Mouse (Mus musculus) c-Kit-positive CD71-positive TER-119-positive erythroid progenitor cells, embryonic 14.5 days (primary cell): ENCODE data around the gene Ttll3.

Experiments
- DNase-seq: peaks from one replicate; pipeline ENCODE4 v3.0.0-alpha.2; 2013; ENCODE audit warnings: low spot score

Ttll3 gene

GRCm38 (mm10) chr6:113379246-113379645 is 9.8 kb upstream of the Ttll3 start:
- no peak for DNase-seq

DNA sequence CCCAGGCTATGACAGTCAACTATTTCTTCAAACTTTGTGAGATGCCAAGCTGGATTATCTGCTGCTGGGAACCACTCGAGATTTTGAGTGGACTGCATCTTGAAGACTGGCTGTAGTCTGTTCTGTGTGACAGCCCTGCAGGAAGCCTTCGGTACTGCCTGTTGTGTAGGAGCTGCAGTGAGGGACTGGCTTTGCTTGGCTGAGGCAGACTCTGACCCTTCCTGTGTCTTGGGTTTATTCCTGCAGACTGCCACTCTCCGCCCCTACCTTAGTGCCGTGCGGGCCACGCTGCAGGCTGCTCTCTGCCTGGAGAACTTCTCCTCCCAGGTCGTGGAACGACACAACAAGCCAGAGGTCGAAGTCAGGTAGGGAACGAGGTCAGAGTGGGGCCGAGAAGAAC is 8.6 kb upstream of the Ttll3 start:
- DNase-seq = no peak

GRCm38 (mm10) chr6:113384351-113384927 is 4.6 kb upstream of the Ttll3 start:
- no peak for DNase-seq

- DNase-seq = no peak
These were observed 3.8 kb upstream of the Ttll3 start for GRCm38 (mm10) chr6:113385160-113385714.

DNA sequence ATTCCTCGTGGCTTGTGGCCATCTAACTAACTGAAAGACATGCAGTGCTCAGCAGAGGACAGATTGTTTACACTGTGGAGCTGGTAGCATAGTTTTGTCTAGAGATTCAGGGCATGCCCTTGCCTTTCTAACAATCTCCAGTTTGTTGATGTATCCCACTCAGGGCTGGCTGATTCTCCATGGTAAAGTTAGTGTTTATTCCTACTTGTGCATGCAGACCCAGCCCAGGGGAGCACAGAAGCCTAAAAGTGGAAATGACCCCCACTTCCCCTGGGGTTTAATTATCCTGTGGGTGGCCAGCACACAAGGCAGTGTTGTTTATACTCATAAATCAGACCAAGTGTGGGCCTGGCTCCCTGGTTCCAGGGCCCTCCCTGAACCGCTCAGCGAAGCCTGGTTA is 3.0 kb upstream of the Ttll3 start:
- no peak for DNase-seq

- DNase-seq = no peak
These were observed 1.7 kb downstream of the Ttll3 start for GRCm38 (mm10) chr6:113390715-113391114.

DNA sequence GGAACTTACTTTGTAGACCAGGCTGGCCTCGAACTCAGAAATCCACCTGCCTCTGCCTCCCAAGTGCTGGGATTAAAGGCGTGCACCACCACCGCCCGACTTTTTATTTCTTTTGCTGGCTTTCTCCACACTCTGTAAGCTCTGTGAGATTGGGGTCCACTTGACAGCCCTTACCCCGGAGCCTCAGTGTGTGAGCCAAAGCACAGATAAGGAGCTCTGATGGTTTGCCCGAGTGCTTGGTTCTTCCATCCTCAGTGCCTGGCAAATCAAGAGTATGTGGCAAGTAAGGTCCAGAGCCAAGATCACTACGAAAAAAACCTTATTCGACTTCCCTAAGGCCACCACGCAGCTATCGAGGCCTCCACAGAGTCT is 2.9 kb downstream of the Ttll3 start:
- DNase-seq = no peak

DNA sequence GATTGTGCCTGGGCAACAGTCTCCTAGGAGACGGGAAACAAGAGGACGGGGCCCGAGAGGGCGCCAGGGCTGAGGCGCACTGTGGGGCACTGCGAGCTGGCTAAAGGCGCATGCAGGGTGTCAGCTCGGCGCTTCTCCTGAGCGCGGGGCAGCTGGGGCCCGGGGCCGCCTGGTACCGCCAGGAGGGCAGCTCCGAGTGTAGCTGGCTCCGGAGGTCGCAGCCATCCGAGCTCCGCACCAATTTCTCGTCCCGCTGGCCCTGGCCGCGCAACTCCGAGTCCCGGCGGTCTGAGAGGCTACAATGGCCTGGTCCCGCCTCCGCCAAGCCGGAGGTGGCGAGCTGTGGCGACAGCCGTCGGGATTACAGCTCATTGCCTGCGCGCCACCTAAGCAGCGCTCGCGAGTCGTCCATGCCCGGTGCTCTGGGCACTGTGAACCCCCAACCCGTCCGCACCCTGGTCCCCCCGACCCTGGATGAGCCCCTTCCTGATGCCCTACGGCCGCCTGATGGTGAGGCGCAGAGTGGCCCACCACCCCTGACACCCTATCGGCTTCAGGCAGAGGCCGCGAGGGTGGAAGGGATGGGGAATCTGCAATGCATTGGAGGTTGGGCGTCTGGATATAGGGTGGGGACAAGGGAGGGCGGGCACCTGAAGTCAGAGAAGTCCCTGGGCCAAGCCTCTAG is 3.5 kb downstream of the Ttll3 start:
- no peak for DNase-seq

DNA sequence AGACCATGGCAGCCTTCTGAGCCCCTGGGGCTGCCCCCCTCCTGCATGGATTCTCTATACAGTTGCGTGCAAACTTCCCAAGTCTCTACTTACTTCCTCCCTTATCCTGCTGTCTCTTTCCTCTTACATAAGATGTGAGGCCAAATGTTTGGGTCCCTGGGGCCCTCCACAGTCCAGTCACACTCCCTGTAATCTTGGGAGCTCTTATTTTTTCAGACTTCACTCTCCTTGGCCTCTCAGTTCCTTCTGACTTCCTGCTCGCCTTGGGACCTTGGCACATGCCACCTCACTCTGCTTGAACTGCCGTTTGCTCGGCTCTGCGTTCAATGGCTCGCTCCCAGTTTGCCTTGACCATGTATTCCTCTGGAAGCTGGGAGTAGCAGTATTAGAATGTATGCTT is 4.9 kb downstream of the Ttll3 start:
- DNase-seq = no peak

DNA sequence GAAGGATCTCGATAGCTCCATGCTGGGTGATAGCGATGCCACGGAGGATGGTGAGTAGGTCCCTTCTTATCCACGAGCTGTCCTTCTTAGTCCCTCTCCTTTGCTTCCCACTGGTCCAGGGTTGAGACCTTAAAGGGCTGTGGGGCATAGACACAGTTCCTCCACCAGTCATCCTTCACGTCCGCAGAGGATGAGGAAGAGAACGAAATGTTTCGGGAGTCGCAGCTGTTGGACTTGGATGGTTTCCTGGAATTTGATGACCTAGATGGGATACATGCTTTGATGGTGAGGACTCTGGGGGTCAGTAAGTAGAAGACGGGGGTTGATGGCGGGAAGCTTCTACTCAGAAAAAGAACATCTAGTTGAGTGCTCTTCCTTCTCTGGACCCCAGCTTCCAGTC is 5.8 kb downstream of the Ttll3 start:
- DNase-seq = no peak

DNA sequence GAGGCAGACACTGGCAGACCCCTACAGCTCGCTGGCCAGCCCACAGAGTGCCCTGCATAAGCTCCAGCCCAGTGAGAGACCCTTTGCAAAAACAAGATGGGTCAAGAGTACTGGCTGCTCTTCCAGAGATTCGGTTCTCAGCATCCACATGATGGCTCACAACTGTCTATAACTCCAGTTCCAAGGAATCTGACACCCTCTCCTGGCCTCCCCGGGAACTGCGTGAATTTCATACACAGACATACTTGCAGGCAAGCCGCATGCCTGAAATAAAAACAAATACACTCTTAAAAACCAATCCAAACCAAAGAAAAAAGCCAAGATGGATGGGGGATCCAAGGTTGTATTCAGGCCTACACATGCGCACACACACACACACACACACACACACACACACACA is 6.4 kb downstream of the Ttll3 start:
- no peak for DNase-seq

GRCm38 (mm10) chr6:113396270-113397030 is 7.4 kb downstream of the Ttll3 start:
- no peak for DNase-seq

GRCm38 (mm10) chr6:113402094-113402493 is 13.0 kb downstream of the Ttll3 start:
- DNase-seq = no peak

DNA sequence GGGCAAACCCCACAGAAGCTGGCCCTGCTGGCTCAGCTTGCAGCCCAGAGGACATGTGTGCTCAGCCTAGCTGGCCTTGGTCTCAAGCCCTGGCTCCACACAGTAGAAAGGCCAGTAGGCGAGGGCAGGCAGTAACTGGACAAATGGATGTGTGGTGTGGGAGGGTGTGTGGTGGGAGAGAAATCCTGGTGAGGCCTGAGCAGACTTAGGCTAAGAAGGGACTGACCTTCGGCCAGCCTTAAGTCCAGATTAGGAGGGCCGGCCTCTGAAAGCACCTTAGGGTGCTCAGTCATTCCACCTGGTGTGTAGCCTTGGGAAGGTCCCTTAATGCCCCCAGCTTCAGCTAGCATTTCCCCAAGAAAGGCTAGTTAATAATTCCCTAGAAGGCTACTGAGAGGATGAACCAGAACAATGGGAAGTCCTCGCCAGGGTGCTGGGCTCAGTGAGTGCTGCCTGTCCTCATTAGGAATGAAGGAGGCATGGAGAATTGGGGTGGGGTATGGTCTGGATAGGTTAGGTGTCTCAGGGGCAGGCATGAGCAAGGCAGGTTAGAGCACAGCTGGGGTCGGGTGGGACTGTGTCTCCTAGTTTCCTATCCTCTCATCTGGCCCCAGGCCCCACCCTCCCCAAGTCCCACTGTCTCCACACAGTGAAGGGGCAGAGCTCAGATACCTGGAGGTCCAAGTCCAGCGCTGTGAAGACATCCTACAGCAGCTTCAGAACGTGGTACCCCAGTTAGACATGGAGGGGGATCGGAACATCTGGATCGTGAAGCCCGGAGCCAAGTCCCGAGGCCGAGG is 15.8 kb downstream of the Ttll3 start:
- DNase-seq = no peak

DNA sequence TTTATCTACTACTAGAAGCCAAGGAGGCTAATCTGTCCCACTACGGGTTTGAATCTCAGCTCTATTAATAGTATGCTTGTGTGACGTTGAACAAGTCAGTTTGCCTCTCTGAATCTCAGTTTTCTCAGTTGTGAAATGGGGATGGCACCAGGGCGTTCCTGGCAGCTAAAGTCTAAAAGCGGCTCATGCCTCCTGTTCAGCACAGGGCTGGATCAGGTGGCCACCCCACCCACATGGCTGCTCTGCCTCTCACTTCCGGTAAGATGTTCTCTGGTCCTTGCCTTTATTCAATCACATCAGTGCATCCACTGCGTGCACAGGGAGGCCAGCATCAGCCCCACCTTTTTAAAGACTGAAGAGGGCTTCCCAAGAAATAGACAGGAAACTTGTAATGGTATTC is 16.4 kb downstream of the Ttll3 start:
- no peak for DNase-seq

DNA sequence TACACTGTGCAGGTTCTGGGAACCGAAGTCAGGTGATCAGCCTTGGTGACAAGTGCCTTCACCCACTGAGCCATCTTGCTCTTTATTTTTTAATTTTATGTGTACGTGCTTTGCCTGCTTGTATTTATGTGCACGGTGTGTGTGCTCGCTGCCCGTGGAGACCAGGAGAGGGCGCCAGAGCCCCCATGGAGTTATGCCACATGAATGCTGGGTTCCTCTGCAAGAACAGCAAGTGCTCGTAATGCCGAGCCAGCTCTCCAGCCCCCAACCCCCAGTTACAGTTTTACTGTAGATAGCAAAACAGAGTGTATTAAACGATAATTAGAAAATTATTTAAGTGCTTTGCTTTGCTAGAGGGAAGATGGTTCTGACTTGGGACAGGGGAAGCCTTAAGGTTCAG is 17.6 kb downstream of the Ttll3 start:
- DNase-seq = peak; percentile 10

- DNase-seq = no peak
These were observed 20.9 kb downstream of the Ttll3 start for GRCm38 (mm10) chr6:113410001-113410400.

DNA sequence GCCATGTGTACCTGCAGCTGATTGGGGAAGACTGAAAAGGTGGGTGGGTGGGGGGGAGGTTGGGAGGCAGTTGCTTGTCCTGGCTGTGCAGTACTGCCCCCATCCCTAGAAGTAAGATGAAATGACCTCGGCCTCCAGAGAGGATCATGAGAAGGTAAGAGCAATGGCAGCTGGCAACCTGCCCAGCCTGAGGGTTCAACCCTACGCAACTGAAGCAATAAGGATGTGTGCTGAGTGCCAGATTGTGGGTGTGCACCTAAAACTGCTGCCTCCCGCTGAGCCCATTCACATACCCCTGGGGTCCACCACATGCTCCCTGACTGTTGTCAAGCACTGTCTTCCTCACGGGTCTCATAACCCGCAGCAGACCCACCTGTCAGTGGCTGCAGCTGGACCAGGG is 27.4 kb downstream of the Ttll3 start:
- no peak for DNase-seq

DNA sequence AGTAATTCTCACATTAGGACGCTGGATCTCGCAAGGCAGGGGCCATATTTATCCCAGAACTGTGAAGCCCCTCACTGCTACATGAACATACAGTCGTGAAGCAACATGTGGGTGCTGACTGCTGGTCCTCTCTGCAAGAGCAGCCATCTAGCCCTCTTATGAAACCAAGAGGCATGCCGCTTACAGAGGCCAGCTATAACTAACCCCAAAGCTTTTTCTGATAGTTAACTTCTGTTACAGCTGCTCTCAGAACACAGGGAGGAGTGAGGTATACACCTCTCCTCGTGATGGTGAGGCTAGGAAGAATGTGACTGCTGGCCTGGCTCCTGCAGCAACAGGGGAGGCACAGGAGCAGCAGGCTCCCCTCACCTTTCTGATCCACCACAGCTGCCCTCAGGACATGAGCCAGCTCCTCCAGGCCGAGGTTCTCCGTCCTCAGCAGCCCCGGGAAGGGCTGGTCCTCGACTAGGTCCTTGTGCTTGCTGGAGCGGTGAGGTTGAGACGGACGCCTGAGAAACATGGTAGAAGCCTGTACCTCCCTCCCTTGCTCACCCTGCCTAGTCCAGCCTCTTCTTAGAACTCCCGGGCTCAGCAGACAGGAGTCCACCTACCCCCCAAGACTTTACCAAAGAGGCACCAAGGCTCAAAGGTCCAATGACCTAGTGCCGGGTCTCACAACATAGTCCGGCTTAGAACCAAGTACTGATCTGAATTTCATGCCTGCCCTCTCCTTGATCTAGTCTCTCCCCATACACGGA is 29.6 kb downstream of the Ttll3 start:
- DNase-seq = no peak

GRCm38 (mm10) chr6:113419199-113419587 is 30.1 kb downstream of the Ttll3 start, which contains the start of gene Rpusd3:
TSS of gene Rpusd3 (minus strand) at chr6:113419340.
- peak; percentile 99 for DNase-seq

- DNase-seq = no peak
These were observed 33.9 kb downstream of the Ttll3 start for GRCm38 (mm10) chr6:113423000-113423399.

DNA sequence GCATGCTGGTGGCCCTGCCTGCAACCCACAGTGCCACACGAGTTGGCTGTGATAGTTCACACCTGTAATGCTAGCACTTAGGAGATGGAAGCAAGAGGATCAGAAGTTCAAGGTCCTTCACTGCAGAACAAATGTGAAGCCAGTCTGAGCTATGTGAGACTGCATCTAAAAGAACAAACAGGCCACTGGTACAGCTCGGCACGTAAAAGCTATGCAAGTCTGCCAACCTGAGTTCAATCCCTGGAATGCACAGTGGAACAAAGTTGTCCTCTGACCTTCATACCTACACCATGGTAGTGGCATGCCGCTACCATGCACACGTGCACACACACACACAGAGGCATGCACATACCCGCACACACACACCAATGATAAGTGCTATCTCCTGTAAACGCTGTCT is 35.1 kb downstream of the Ttll3 start:
- DNase-seq = no peak
